Mouse (Mus musculus) kidney, embryonic 14.5 days (tissue): ENCODE measurements around the gene Lrrc49. TPM values are rescaled to one million over a fixed set of nuclear protein-coding genes. Genes with fewer than 3 reads are reported as not detected.

Experiments used
- ATAC-seq: fragments of 200-750 bp; cut with Nextera tagmentation; 2 replicates; pipeline ENCODE4 v1.8.0; 2017; ENCODE audit warnings: moderate number of reproducible peaks, mild to moderate bottlenecking, moderate TSS enrichment, moderate library complexity; ENCODE audit not compliant: low FRiP score, low TSS enrichment
- H3K27ac ChIP-seq: fragments of 300-500 bp; sonication (generic); 2 replicates; pipeline ENCODE4 v1.5.1; 2014; ENCODE audit warnings: low read depth, mild to moderate bottlenecking, low read length, moderate library complexity, mixed read lengths
- H3K27me3 ChIP-seq: fragments of 300-500 bp; sonication (generic); 2 replicates; pipeline ENCODE4 v1.6.1; 2014; ENCODE audit warnings: mild to moderate bottlenecking, low read length; ENCODE audit not compliant: control insufficient read depth, insufficient read depth
- H3K36me3 ChIP-seq: fragments of 300-500 bp; sonication (generic); 2 replicates; pipeline ENCODE4 v1.6.1; 2014; ENCODE audit warnings: low read length, mixed read lengths; ENCODE audit not compliant: control insufficient read depth, insufficient read depth
- H3K4me1 ChIP-seq: fragments of 300-500 bp; sonication (generic); 2 replicates; pipeline ENCODE4 v1.6.1; 2014; ENCODE audit warnings: low read length, mixed read lengths; ENCODE audit not compliant: control insufficient read depth, insufficient read depth
- H3K4me2 ChIP-seq: fragments of 300-500 bp; sonication (generic); replicated peaks from 2 replicates; pipeline ENCODE4 v1.6.1; 2014; ENCODE audit warnings: low read depth, mild to moderate bottlenecking, low read length
- H3K4me3 ChIP-seq: fragments of 300-500 bp; sonication (generic); 2 replicates; pipeline ENCODE4 v1.5.1; 2014; ENCODE audit warnings: mild to moderate bottlenecking, low read length
- H3K9ac ChIP-seq: fragments of 300-500 bp; sonication (generic); 2 replicates; pipeline ENCODE4 v1.6.1; 2014; ENCODE audit warnings: low read depth, mild to moderate bottlenecking, low read length, moderate library complexity
- H3K9me3 ChIP-seq: fragments of 300-500 bp; sonication (generic); 2 replicates; pipeline ENCODE4 v1.6.1; 2016; ENCODE audit warnings: low read length; ENCODE audit not compliant: control insufficient read depth
- WGBS: fragments of 180-500 bp; shearing (Covaris S2); extraction: QIAGEN DNeasy Blood & Tissue Kit; methylation state at CpG from one replicate; pipeline ENCODE4 v1.1.7; 2014; 5-methylcytosine and 5-hydroxymethylcytosine counted together
- polyA plus RNA-seq: library from polyadenylated mRNA; unstranded; fragments of >200 nt; fragmentation: Nextera tagmentation; extraction: Ambion mirVana; gene quantifications from 2 replicates; pipeline ENCODE4 v1.2.1, GENCODE M21; 2014

The Lrrc49 gene
- polyA plus RNA-seq, 1 experiment from 2014 or later = 20.9 TPM

- Histone ChIP-seq H3K4me2 (no peak overlapping the region), H3K4me1 (no peaks in the 10 kb centered on the region), H3K27me3 (no peaks in the 10 kb centered on the region), H3K9ac (no peak overlapping the region), H3K36me3 (0 out of 2 replicates have a peak, but pooled peaks cover 2% of the 10 kb centered on the region), H3K9me3 (no peaks in the 10 kb centered on the region), H3K4me3 (no peak overlapping the region), H3K27ac (no peak overlapping the region)
- WGBS = 88% methylated on average over 4 of the region's 4 CpGs
- ATAC-seq = no peak
Observed at GRCm38 (mm10) chr9:60600273-60600672, 87.7 kb downstream of the Lrrc49 start.

DNA sequence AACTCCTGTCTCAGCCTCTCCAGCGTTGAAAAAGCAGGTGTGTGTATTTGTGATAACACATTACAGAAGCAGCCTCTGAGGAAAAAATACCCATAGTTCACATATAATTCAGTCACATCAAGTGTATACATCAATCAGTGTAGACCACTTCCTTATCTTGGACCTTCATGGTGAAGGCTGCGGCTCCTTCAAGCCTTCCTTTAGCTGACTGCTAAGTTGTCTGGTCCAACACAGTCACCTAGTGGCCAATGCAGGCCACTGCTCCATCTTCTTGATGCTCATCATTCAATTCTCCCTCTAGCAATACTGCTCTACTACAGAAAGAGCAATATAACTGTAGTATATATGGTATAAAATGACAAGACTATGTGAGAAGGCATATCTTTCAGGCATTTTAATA is 88.5 kb downstream of the Lrrc49 start:
- peak; percentile 62; the same call in 1 of the 2 replicates for ATAC-seq
- Histone ChIP-seq H3K4me3 (no peak overlapping the region), H3K27me3 (no peaks in the 10 kb centered on the region), H3K36me3 (0 out of 2 replicates have a peak, but pooled peaks cover 2% of the 10 kb centered on the region), H3K4me2 (no peak overlapping the region), H3K4me1 (no peaks in the 10 kb centered on the region), H3K9ac (no peak overlapping the region), H3K9me3 (no peaks in the 10 kb centered on the region), H3K27ac (no peak overlapping the region)
- WGBS = 58% methylated on average over 2 of the region's 2 CpGs

GRCm38 (mm10) chr9:60595406-60595805 is 92.6 kb downstream of the Lrrc49 start:
- Histone ChIP-seq H3K4me1 (no peaks in the 10 kb centered on the region), H3K36me3 (no peaks in the 10 kb centered on the region), H3K4me2 (no peak overlapping the region), H3K9ac (no peak overlapping the region), H3K9me3 (peaks cover 3% of the 10 kb centered on the region; the same call in 1 of the 2 replicates), H3K27ac (no peak overlapping the region), H3K27me3 (no peaks in the 10 kb centered on the region), H3K4me3 (no peak overlapping the region)
- WGBS = 72% methylated on average over 7 of the region's 7 CpGs
- ATAC-seq = no peak

GRCm38 (mm10) chr9:60592974-60593373 is 95.0 kb downstream of the Lrrc49 start:
- no peak for ATAC-seq
- H3K9me3 ChIP-seq = peaks cover 3% of the 10 kb centered on the region; the same call in 1 of the 2 replicates
- WGBS = 86% methylated on average over 6 of the region's 6 CpGs
- no peak overlapping the region for H3K4me3 ChIP-seq
- no peaks in the 10 kb centered on the region for H3K4me1 ChIP-seq
- H3K9ac ChIP-seq = no peak overlapping the region
- no peaks in the 10 kb centered on the region for H3K36me3 ChIP-seq
- H3K27ac ChIP-seq = no peak overlapping the region
- H3K27me3 ChIP-seq = no peaks in the 10 kb centered on the region
- H3K4me2 ChIP-seq = no peak overlapping the region

DNA sequence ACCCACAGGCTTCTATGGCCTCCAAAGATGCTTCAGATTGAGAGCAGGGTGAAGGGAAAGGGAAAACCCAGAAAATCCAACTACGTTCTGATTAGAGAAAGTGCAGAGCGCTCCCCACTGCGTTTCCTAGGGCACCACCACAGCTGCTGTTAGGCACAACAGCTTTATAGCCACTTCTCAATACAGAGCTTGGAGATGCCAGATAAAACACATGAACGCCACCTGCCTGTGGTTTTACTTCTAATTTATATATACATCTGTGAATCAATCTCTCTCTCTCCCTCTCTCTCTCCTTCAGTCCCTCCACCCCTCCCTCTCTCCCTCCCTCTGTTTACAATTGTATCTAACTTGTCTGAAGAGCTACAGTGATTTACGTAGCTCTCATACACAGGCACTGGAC is 95.6 kb downstream of the Lrrc49 start:
- Histone ChIP-seq H3K36me3 (no peaks in the 10 kb centered on the region), H3K9ac (no peak overlapping the region), H3K27me3 (no peaks in the 10 kb centered on the region), H3K27ac (no peak overlapping the region), H3K4me2 (no peak overlapping the region), H3K4me3 (no peak overlapping the region), H3K9me3 (peaks cover 3% of the 10 kb centered on the region; the same call in 1 of the 2 replicates), H3K4me1 (no peaks in the 10 kb centered on the region)
- no peak for ATAC-seq
- 76% methylated on average over 5 of the region's 5 CpGs for WGBS

DNA sequence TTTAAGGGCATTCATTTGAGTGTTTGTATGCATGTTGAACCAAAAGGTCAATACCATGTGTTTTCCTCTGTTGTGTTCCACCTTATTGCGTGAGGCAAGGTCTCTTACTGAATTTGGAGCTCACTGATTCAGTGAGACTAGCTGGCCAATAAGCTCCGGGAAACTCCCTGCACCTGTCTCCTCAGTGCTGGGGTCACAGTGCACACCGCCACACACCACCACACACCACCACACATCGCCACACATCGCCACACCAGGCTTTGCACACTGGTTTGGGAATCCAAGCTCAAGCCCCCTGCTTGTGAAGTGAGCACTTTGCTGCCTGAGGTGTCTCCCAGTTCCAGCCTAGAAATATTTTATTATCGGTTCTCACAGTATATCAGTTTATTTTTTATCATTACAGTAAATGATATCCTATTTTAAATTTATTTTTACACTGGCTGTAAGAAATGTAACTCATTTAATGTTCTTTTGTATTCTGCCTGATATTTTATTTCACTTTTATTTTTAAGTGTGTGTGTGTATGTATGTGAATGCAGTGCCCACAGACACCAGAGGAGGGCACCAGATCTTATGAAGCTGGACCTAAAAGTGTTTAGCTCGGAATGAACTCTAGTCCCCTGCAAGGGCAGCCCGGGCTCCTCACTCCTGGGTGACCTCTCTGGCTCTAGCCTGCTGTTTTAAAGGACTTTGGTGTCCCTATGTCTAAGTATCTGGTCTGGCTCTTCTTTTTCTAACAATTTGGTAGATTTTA is 96.9 kb downstream of the Lrrc49 start:
- Histone ChIP-seq H3K4me1 (no peaks in the 10 kb centered on the region), H3K36me3 (no peaks in the 10 kb centered on the region), H3K9me3 (peaks cover 3% of the 10 kb centered on the region; the same call in 1 of the 2 replicates), H3K4me2 (no peak overlapping the region), H3K9ac (no peak overlapping the region), H3K4me3 (no peak overlapping the region), H3K27ac (no peak overlapping the region), H3K27me3 (no peaks in the 10 kb centered on the region)
- no peak for ATAC-seq
- WGBS = 85% methylated on average over 8 of the region's 8 CpGs

DNA sequence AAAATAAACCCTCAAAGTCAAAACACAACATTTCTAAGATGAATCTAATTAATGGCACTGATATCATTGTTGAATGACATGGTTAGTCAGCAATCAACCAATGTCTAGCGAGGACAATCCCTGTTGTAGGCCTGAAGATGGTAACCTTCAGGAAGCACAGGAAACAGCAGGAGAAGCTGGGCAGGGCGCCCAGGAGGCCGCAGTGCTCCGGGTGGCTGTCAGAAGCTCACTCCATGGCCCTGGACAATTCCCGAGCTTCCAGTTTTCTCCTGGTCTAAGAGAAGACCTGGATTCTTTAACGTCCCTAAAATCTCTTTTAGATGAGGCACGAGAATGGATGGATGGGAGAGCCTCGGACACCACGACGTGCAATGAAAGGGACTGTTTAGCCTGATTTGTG is 99.0 kb downstream of the Lrrc49 start:
- Histone ChIP-seq H3K9ac (no peak overlapping the region), H3K4me1 (no peaks in the 10 kb centered on the region), H3K9me3 (peaks cover 3% of the 10 kb centered on the region; the same call in 1 of the 2 replicates), H3K27ac (no peak overlapping the region), H3K36me3 (no peaks in the 10 kb centered on the region), H3K4me3 (no peak overlapping the region), H3K27me3 (no peaks in the 10 kb centered on the region), H3K4me2 (no peak overlapping the region)
- no peak for ATAC-seq
- 91% methylated on average over 10 of the region's 10 CpGs for WGBS

GRCm38 (mm10) chr9:60586920-60587319 is 101.0 kb downstream of the Lrrc49 start:
- Histone ChIP-seq H3K9ac (no peak overlapping the region), H3K4me1 (no peaks in the 10 kb centered on the region), H3K4me2 (no peak overlapping the region), H3K36me3 (no peaks in the 10 kb centered on the region), H3K27ac (no peak overlapping the region), H3K9me3 (peaks cover 3% of the 10 kb centered on the region; the same call in 1 of the 2 replicates), H3K27me3 (no peaks in the 10 kb centered on the region), H3K4me3 (no peak overlapping the region)
- WGBS = 71% methylated on average over 3 of the region's 3 CpGs
- no peak for ATAC-seq

DNA sequence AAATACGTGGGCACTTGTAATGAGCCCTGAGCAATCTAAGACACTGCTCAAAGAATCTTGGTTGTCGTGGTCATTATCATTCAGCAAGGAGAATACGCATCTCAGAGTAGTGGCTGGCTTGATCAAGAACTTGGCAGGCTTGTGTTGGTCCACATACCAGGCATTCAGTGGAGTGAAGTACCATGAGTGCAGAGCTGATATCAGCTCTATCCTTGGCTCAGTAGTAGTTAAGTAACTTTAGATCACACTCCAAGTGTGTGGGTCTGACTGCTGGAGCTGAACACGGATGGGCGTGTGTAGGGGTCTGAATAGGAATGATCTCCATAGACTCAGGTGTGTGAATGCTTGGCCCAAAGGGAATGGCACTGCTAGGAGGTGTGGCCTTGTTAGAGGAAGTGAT is 102.8 kb downstream of the Lrrc49 start:
- Histone ChIP-seq H3K4me3 (no peak overlapping the region), H3K4me1 (no peaks in the 10 kb centered on the region), H3K27ac (no peak overlapping the region), H3K4me2 (no peak overlapping the region), H3K9me3 (no peaks in the 10 kb centered on the region), H3K27me3 (no peaks in the 10 kb centered on the region), H3K9ac (no peak overlapping the region), H3K36me3 (no peaks in the 10 kb centered on the region)
- 91% methylated on average over 5 of the region's 5 CpGs for WGBS
- no peak for ATAC-seq
